Mouse (Mus musculus): ENCODE measurements around the gene Zfand2a. TPM values are rescaled to one million over a fixed set of nuclear protein-coding genes. Genes with fewer than 3 reads are reported as not detected.

Gene Zfand2a
- total RNA-seq, 1 experiment from 2014 or later: 24.4 TPM

GRCm38 (mm10) chr5:139467998-139468397 is 16.4 kb downstream of the Zfand2a start:
- peak; percentile 63 for ATAC-seq (replicated peaks; ENCODE audit: low read depth, poor library complexity, severe bottlenecking)

GRCm38 (mm10) chr5:139466801-139467200 is 17.5 kb downstream of the Zfand2a start:
- peak; percentile 60 for ATAC-seq (replicated peaks; ENCODE audit: low read depth, poor library complexity, severe bottlenecking)

- no peak for ATAC-seq (replicated peaks; ENCODE audit: low read depth, poor library complexity, severe bottlenecking)
Observed at GRCm38 (mm10) chr5:139466373-139466772, 18.0 kb downstream of the Zfand2a start.

GRCm38 (mm10) chr5:139464874-139465273 is 19.5 kb downstream of the Zfand2a start:
- no peak for ATAC-seq (replicated peaks; ENCODE audit: low read depth, poor library complexity, severe bottlenecking)

- peak; percentile 100 for ATAC-seq (replicated peaks; ENCODE audit: low read depth, poor library complexity, severe bottlenecking)
Observed at GRCm38 (mm10) chr5:139460384-139461067, 23.8 kb downstream of the Zfand2a start, which contains the start of gene 3110082I17Rik. 3110082I17Rik (minus strand) TSS chr5:139460527.

- no peak for ATAC-seq (replicated peaks; ENCODE audit: low read depth, poor library complexity, severe bottlenecking)
Observed at GRCm38 (mm10) chr5:139459938-139460337, 24.4 kb downstream of the Zfand2a start.

GRCm38 (mm10) chr5:139457241-139457640 is 27.1 kb downstream of the Zfand2a start:
- no peak for ATAC-seq (replicated peaks; ENCODE audit: low read depth, poor library complexity, severe bottlenecking)

- ATAC-seq (replicated peaks; ENCODE audit: low read depth, poor library complexity, severe bottlenecking): no peak
Observed at GRCm38 (mm10) chr5:139455166-139455565, 29.2 kb downstream of the Zfand2a start.

GRCm38 (mm10) chr5:139453031-139453430 is 31.3 kb downstream of the Zfand2a start:
- no peak for ATAC-seq (replicated peaks; ENCODE audit: low read depth, poor library complexity, severe bottlenecking)

GRCm38 (mm10) chr5:139449926-139450325 is 34.4 kb downstream of the Zfand2a start:
- ATAC-seq (replicated peaks; ENCODE audit: low read depth, poor library complexity, severe bottlenecking): peak; percentile 57

GRCm38 (mm10) chr5:139449161-139449791 is 35.1 kb downstream of the Zfand2a start:
- peak; percentile 87 for ATAC-seq (replicated peaks; ENCODE audit: low read depth, poor library complexity, severe bottlenecking)

- no peak for ATAC-seq (replicated peaks; ENCODE audit: low read depth, poor library complexity, severe bottlenecking)
Observed at GRCm38 (mm10) chr5:139448025-139448424, 36.3 kb downstream of the Zfand2a start.

GRCm38 (mm10) chr5:139445258-139445657 is 39.1 kb downstream of the Zfand2a start:
- no peak for ATAC-seq (replicated peaks; ENCODE audit: low read depth, poor library complexity, severe bottlenecking)

- ATAC-seq (replicated peaks; ENCODE audit: low read depth, poor library complexity, severe bottlenecking): no peak
Observed at GRCm38 (mm10) chr5:139442962-139443361, 41.4 kb downstream of the Zfand2a start.

- ATAC-seq (replicated peaks; ENCODE audit: low read depth, poor library complexity, severe bottlenecking): no peak
Observed at GRCm38 (mm10) chr5:139442428-139442827, 41.9 kb downstream of the Zfand2a start.

GRCm38 (mm10) chr5:139441726-139442018 is 42.7 kb downstream of the Zfand2a start:
- no peak for ATAC-seq (replicated peaks; ENCODE audit: low read depth, poor library complexity, severe bottlenecking)

- ATAC-seq (replicated peaks; ENCODE audit: low read depth, poor library complexity, severe bottlenecking): no peak
Observed at GRCm38 (mm10) chr5:139440926-139441725, 43.2 kb downstream of the Zfand2a start.

- ATAC-seq (replicated peaks; ENCODE audit: low read depth, poor library complexity, severe bottlenecking): no peak
Observed at GRCm38 (mm10) chr5:139440451-139440850, 43.9 kb downstream of the Zfand2a start.

GRCm38 (mm10) chr5:139438440-139438839 is 45.9 kb downstream of the Zfand2a start:
- ATAC-seq (replicated peaks; ENCODE audit: low read depth, poor library complexity, severe bottlenecking): no peak

GRCm38 (mm10) chr5:139437769-139438168 is 46.6 kb downstream of the Zfand2a start:
- no peak for ATAC-seq (replicated peaks; ENCODE audit: low read depth, poor library complexity, severe bottlenecking)

- ATAC-seq (replicated peaks; ENCODE audit: low read depth, poor library complexity, severe bottlenecking): no peak
Observed at GRCm38 (mm10) chr5:139434940-139435339, 49.4 kb downstream of the Zfand2a start.

Measured in common myeloid progenitor, adult 5-6 weeks (primary cell).